Mouse (Mus musculus): ENCODE measurements around the gene Slc44a3. TPM values are rescaled to one million over a fixed set of nuclear protein-coding genes. Genes with fewer than 3 reads are reported as not detected.

Gene Slc44a3
- polyA plus RNA-seq, 1 experiment from 2014 or later: 1.5 TPM

DNA sequence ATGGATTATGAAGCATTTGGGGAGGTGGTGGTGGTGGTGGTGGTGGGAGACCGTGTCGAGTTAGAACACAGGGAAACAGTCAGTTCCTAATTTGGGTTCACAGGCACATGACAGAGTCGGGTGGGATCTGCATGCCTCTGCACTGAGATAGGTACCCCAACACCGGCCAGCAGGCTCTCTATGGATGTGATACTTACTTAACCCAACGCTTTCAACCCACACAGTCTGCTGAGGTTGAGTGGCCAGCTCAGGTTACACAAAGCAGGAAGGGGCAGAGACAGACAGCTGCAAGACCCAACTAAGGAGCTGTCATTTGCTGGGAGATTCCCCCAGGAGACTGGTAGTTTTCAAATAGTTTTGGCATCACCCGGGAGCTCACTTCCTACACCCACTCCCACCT is 50.6 kb downstream of the Slc44a3 start:
- H3K4me3 ChIP-seq (ENCODE audit: control insufficient read depth in 1 of 2, insufficient read depth in 1 of 2, low read depth in 1 of 2, low read length in 2 of 2): no peak overlapping the region
- no peak overlapping the region for H3K27ac ChIP-seq (replicated peaks in 1 of 2; ENCODE audit: control insufficient read depth in 1 of 2, insufficient read depth in 1 of 2, low read depth in 2 of 2, low read length in 2 of 2)
- peaks cover 4 to 10% of the 10 kb centered on the region in 2 experiments; a peak in 2 of 4 replicates for H3K4me1 ChIP-seq (ENCODE audit: control insufficient read depth in 2 of 2, insufficient read depth in 2 of 2, low read length in 2 of 2)
- no peaks in the 10 kb centered on the region for H3K9me3 ChIP-seq (ENCODE audit: control insufficient read depth, low read length)
- H3K27me3 ChIP-seq (ENCODE audit: control insufficient read depth, insufficient read depth, low read length): no peaks in the 10 kb centered on the region
- no peaks in the 10 kb centered on the region for H3K36me3 ChIP-seq (ENCODE audit: control insufficient read depth, insufficient read depth, low read length)
- 21% methylated on average over 6 of the region's 6 CpGs for WGBS
- no peak overlapping the region for H3K4me2 ChIP-seq (ENCODE audit: low read length)
- H3K9ac ChIP-seq (ENCODE audit: low read length): no peak overlapping the region
- no peak for ATAC-seq (ENCODE audit: insufficient number of reproducible peaks, insufficient read depth, low FRiP score, low read depth)

DNA sequence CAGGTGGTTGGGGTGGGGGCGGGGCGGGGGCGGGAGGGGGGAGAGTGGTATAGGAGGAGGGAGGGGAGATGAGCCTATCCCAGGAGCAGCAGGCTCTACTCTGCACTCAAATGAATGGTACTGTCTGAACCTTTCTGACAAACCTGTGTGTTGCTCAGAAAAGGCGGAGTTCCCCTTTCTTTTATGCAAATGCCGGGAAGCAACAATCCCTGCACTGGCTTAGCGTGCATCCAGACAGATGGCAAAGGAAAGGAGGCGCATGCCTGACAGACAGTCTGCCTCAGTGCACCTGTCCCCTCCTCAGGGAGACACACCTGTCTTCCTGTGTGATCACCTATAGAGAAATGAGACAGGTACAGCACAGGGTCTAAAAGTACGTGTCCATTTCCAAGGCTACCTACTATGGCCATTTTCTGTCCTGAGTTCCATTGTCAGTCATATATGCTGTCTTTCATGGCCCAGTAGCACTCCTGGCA is 51.2 kb downstream of the Slc44a3 start:
- no peak overlapping the region for H3K9ac ChIP-seq (ENCODE audit: low read length)
- no peak overlapping the region for H3K27ac ChIP-seq (replicated peaks in 1 of 2; ENCODE audit: control insufficient read depth in 1 of 2, insufficient read depth in 1 of 2, low read depth in 2 of 2, low read length in 2 of 2)
- no peak for ATAC-seq (ENCODE audit: insufficient number of reproducible peaks, insufficient read depth, low FRiP score, low read depth)
- H3K36me3 ChIP-seq (ENCODE audit: control insufficient read depth, insufficient read depth, low read length): no peaks in the 10 kb centered on the region
- no peak overlapping the region for H3K4me3 ChIP-seq (ENCODE audit: control insufficient read depth in 1 of 2, insufficient read depth in 1 of 2, low read depth in 1 of 2, low read length in 2 of 2)
- no peak overlapping the region for H3K4me2 ChIP-seq (ENCODE audit: low read length)
- WGBS: 70% methylated on average over 8 of the region's 8 CpGs
- no peaks in the 10 kb centered on the region for H3K9me3 ChIP-seq (ENCODE audit: control insufficient read depth, low read length)
- no peaks in the 10 kb centered on the region for H3K27me3 ChIP-seq (ENCODE audit: control insufficient read depth, insufficient read depth, low read length)
- H3K4me1 ChIP-seq (ENCODE audit: control insufficient read depth in 2 of 2, insufficient read depth in 2 of 2, low read length in 2 of 2): peaks cover 4 to 10% of the 10 kb centered on the region in 2 experiments; a peak in 2 of 4 replicates

DNA sequence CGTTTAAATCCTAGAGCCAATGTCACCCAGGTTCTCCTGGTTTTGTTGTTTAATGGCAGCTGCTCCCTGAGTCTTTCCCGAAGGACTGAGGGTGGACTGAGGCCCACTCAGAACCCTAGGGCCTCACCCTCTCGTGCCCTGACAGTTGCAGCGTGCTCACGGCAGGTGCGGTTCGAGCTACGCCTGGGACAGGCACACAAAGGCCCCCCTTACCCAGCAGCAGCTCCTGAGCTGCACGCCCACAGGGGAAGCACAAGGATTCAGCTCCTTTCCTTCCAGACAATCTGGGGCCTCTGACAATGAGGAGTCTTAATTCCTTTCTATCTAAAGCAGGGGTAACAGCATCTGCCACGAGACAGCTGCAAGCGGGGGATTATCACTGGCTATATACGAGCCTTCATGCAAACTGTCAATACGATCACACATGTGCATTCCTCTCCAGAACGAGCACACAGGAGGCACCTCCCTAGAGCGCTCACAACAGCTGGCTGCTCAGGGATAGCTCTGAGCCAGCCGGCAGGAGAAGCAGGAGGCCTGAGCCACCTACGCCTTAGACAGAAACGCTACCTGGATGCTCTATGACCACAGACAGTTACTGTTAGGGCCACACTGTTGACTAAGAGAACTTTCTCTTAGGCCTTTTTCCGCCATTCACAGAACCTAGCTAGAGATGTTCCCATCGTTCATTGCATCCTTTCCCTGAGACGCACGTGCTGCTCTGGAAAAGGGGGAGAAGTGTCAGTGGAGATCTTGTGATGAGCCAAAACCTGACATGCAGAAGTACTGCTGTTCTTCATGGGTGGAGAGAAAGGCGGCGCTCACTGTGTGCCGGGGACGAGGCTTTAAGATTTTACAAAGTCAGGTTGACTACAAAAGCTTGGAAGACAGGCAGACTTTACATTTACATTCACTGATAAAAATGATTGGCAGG is 51.9 kb downstream of the Slc44a3 start:
- H3K9ac ChIP-seq (ENCODE audit: low read length): no peak overlapping the region
- H3K27me3 ChIP-seq (ENCODE audit: control insufficient read depth, insufficient read depth, low read length): no peaks in the 10 kb centered on the region
- no peaks in the 10 kb centered on the region for H3K36me3 ChIP-seq (ENCODE audit: control insufficient read depth, insufficient read depth, low read length)
- 64% methylated on average over 26 of the region's 26 CpGs for WGBS
- ATAC-seq (ENCODE audit: insufficient number of reproducible peaks, insufficient read depth, low FRiP score, low read depth): no peak
- no peak overlapping the region for H3K27ac ChIP-seq (replicated peaks in 1 of 2; ENCODE audit: control insufficient read depth in 1 of 2, insufficient read depth in 1 of 2, low read depth in 2 of 2, low read length in 2 of 2)
- peaks cover 4 to 10% of the 10 kb centered on the region in 2 experiments; a peak in 2 of 4 replicates for H3K4me1 ChIP-seq (ENCODE audit: control insufficient read depth in 2 of 2, insufficient read depth in 2 of 2, low read length in 2 of 2)
- no peak overlapping the region for H3K4me2 ChIP-seq (ENCODE audit: low read length)
- H3K9me3 ChIP-seq (ENCODE audit: control insufficient read depth, low read length): no peaks in the 10 kb centered on the region
- no peak overlapping the region for H3K4me3 ChIP-seq (ENCODE audit: control insufficient read depth in 1 of 2, insufficient read depth in 1 of 2, low read depth in 1 of 2, low read length in 2 of 2)

DNA sequence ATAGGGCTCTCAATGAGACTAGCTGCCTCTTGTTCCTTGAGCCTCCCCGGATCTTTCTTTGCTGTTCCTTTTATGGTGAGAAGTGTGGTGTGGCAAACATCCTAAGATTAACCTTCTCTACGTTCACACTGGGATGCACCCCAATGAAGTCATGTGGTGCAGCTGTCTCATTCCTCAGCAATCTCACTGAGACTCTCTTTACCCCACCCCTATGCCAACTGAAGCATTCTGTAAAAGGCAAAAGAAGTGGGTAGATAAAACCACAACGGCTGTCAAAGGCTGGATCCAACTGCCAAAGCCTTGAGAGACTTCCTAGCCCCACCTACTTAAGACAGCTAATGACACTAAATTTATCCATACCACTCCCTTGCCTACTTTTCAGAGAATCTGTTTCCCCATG is 57.5 kb downstream of the Slc44a3 start:
- no peak overlapping the region for H3K27ac ChIP-seq (replicated peaks in 1 of 2; ENCODE audit: control insufficient read depth in 1 of 2, insufficient read depth in 1 of 2, low read depth in 2 of 2, low read length in 2 of 2)
- H3K27me3 ChIP-seq (ENCODE audit: control insufficient read depth, insufficient read depth, low read length): no peaks in the 10 kb centered on the region
- no peaks in the 10 kb centered on the region for H3K4me1 ChIP-seq (ENCODE audit: control insufficient read depth in 2 of 2, insufficient read depth in 2 of 2, low read length in 2 of 2)
- ATAC-seq (ENCODE audit: insufficient number of reproducible peaks, insufficient read depth, low FRiP score, low read depth): no peak
- H3K9me3 ChIP-seq (ENCODE audit: control insufficient read depth, low read length): no peaks in the 10 kb centered on the region
- H3K4me3 ChIP-seq (ENCODE audit: control insufficient read depth in 1 of 2, insufficient read depth in 1 of 2, low read depth in 1 of 2, low read length in 2 of 2): no peak overlapping the region
- 41% methylated on average over 3 of the region's 3 CpGs for WGBS
- H3K36me3 ChIP-seq (ENCODE audit: control insufficient read depth, insufficient read depth, low read length): no peaks in the 10 kb centered on the region
- no peak overlapping the region for H3K9ac ChIP-seq (ENCODE audit: low read length)
- H3K4me2 ChIP-seq (ENCODE audit: low read length): no peak overlapping the region

DNA sequence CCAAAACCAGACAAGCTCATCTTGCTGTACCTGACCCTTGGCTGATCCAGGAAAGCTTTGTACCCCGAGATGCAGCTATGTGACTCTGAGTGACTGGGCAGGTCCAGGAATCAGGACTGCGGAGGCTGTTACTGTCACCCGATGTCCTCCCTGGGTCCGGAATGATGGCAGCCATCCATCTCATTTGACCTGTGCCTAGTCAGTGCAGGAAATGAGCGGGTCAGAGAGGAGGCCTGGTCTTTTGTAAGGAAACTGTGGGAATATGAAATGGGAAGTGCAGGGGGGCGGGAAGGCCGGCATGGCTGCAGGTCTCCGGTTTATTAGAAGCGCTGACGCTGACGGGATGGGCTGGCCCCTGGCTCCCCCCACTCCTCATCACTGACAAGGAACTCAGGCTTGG is 60.5 kb downstream of the Slc44a3 start:
- Histone ChIP-seq H3K36me3 (ENCODE audit: control insufficient read depth, insufficient read depth, low read length) (no peaks in the 10 kb centered on the region), H3K9me3 (ENCODE audit: control insufficient read depth, low read length) (no peaks in the 10 kb centered on the region), H3K27me3 (ENCODE audit: control insufficient read depth, insufficient read depth, low read length) (no peaks in the 10 kb centered on the region), H3K9ac (ENCODE audit: low read length) (no peak overlapping the region), H3K27ac (replicated peaks in 1 of 2; ENCODE audit: control insufficient read depth in 1 of 2, insufficient read depth in 1 of 2, low read depth in 2 of 2, low read length in 2 of 2) (no peak overlapping the region), H3K4me2 (ENCODE audit: low read length) (no peak overlapping the region), H3K4me1 (ENCODE audit: control insufficient read depth in 2 of 2, insufficient read depth in 2 of 2, low read length in 2 of 2) (peaks cover 6% of the 10 kb centered on the region in 2 experiments; a peak in 3 of 4 replicates), H3K4me3 (ENCODE audit: control insufficient read depth in 1 of 2, insufficient read depth in 1 of 2, low read depth in 1 of 2, low read length in 2 of 2) (no peak overlapping the region)
- ATAC-seq (ENCODE audit: insufficient number of reproducible peaks, insufficient read depth, low FRiP score, low read depth): no peak
- 66% methylated on average over 11 of the region's 11 CpGs for WGBS

DNA sequence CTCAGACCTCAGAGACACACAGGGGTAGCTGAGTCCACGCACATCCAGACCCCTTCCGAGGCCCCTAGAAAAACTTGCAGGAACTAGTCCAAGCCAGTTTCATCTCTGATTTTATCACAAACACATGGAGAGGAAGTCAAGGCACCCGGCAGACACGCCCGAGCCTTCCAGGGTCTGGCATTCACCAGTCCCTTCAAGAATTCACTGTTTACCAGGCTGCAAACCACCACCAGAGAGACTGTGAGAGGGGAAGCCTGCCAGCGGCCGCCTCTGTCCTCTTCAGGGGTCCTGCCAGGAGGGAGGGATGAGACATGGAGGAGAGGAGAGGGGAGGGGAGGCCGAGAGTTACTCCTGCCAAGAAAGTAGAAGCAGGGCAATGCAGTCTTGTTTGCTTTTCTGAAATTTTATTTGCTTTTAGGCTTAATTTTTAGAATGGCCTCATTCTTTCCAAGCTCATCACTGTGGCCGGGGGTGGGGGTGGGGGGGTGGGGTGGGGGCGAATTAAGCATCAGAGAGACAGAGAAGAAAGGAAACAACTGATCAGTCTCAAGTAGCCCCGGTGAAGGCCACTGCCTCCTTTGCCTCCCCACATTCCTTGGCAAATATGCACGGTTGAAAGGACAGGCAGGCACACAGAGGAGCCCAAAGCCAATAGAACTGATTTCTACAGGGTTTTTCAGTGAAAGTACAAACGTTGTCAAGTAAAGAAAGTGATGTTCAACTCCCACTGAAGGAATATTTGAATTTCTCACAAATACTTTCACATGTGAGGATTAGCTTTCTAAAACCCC is 62.8 kb downstream of the Slc44a3 start:
- Histone ChIP-seq H3K4me3 (ENCODE audit: control insufficient read depth in 1 of 2, insufficient read depth in 1 of 2, low read depth in 1 of 2, low read length in 2 of 2) (no peak overlapping the region), H3K9ac (ENCODE audit: low read length) (no peak overlapping the region), H3K9me3 (ENCODE audit: control insufficient read depth, low read length) (no peaks in the 10 kb centered on the region), H3K4me2 (ENCODE audit: low read length) (peak overlapping the region; percentile 4; the same call in 1 of the 2 replicates), H3K27me3 (ENCODE audit: control insufficient read depth, insufficient read depth, low read length) (no peaks in the 10 kb centered on the region), H3K27ac (replicated peaks in 1 of 2; ENCODE audit: control insufficient read depth in 1 of 2, insufficient read depth in 1 of 2, low read depth in 2 of 2, low read length in 2 of 2) (no peak overlapping the region), H3K36me3 (ENCODE audit: control insufficient read depth, insufficient read depth, low read length) (no peaks in the 10 kb centered on the region), H3K4me1 (ENCODE audit: control insufficient read depth in 2 of 2, insufficient read depth in 2 of 2, low read length in 2 of 2) (peaks cover 6% of the 10 kb centered on the region in 2 experiments; a peak in 3 of 4 replicates)
- no peak for ATAC-seq (ENCODE audit: insufficient number of reproducible peaks, insufficient read depth, low FRiP score, low read depth)
- 12% methylated on average over 13 of the region's 13 CpGs for WGBS

DNA sequence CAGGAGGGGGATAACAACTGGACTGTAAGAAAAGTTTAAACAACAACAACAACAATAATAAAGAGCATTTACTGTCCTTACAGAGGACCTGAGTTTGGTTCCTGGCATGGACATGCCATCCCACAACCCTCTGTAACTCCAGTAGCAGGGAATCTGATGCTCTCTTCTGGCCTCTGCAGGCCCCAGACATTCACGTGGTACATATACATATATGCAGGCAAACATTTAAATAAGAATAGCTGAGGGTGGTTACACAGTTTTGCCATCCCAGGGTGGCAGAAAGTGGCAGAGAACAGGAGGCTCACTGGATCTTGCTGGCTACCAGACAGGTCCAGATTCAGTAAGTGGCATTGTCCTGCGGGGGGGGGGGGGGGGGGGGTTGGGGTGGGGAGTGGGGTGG is 64.1 kb downstream of the Slc44a3 start:
- H3K36me3 ChIP-seq (ENCODE audit: control insufficient read depth, insufficient read depth, low read length): no peaks in the 10 kb centered on the region
- WGBS: 13% methylated on average over 2 of the region's 2 CpGs
- no peak overlapping the region for H3K4me3 ChIP-seq (ENCODE audit: control insufficient read depth in 1 of 2, insufficient read depth in 1 of 2, low read depth in 1 of 2, low read length in 2 of 2)
- no peaks in the 10 kb centered on the region for H3K9me3 ChIP-seq (ENCODE audit: control insufficient read depth, low read length)
- peaks cover 6% of the 10 kb centered on the region in 2 experiments; a peak in 3 of 4 replicates for H3K4me1 ChIP-seq (ENCODE audit: control insufficient read depth in 2 of 2, insufficient read depth in 2 of 2, low read length in 2 of 2)
- no peak overlapping the region for H3K27ac ChIP-seq (replicated peaks in 1 of 2; ENCODE audit: control insufficient read depth in 1 of 2, insufficient read depth in 1 of 2, low read depth in 2 of 2, low read length in 2 of 2)
- H3K27me3 ChIP-seq (ENCODE audit: control insufficient read depth, insufficient read depth, low read length): no peaks in the 10 kb centered on the region
- no peak for ATAC-seq (ENCODE audit: insufficient number of reproducible peaks, insufficient read depth, low FRiP score, low read depth)
- no peak overlapping the region for H3K9ac ChIP-seq (ENCODE audit: low read length)
- H3K4me2 ChIP-seq (ENCODE audit: low read length): no peak overlapping the region

All from heart, embryonic 14.5 days (tissue).